Mouse (Mus musculus) left cerebral cortex, postnatal 14 days (tissue): Measurements from ENCODE around the gene Snd1. TPM values are rescaled to one million over a fixed set of nuclear protein-coding genes. Genes with fewer than 3 reads are reported as not detected.

Experiments used
- DNase-seq, 2 experiments: peaks; one replicate each; pipeline ENCODE4 v3.0.0; 2021 to 2022; ENCODE audit warnings: low spot score in 2 of 2, mixed read lengths in 1 of 2
- intact Hi-C: fragments of 180-260 bp; cut with DNase I; formaldehyde crosslinking; loops from one replicate; pipeline ENCODE4 v1.15.1; 2025
- total RNA-seq, 2 experiments: library from RNA; stranded (reverse); gene quantifications; 2 replicates each; pipeline ENCODE4 v1.2.3; 2021

Gene Snd1
- total RNA-seq, 2 experiments from 2014 or later, result 94.8 to 96.9 TPM

DNA sequence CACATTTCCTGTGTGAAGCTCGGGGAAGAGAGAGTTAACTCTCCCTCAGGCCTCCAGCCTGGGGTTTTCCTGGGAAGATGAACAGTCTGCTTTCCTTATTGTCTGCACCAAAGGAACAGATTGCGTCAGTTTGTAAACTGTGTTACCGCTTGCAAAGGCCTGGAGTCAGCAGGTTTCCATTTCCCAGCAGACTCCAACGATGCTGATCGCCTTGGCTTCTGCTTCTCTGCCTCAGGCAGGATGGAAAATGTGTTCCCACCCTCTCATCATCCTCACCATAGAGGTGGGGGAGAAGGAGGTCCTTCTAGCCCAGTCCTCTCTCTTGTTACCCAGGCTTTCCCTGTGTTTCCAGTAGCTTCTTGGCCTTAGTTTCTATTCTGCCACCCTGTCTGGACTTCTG is 389.7 kb downstream of the Snd1 start:
- intact Hi-C loops, result no loop called here

DNA sequence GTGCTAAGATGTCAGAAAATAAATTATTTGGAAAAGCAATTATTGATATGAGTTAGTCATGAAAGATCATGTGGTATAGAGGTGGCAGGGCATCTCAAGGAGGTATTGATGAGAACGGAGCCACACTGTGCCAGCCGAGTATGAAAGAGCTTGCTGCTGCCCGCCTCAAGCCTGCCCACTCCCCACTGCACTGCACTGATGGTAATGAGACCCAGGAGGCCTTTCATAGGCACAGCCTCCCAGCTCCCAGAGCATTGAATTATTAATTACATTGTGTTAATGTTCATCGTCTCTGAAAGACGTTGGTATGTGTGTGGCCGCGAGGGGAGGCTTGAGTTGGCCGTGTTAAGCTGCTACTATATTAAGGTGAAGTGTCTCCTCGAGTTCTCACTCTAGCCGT is 390.2 kb downstream of the Snd1 start:
- no peak for DNase-seq
- intact Hi-C loops, result no loop called here

More for the DNA sequence above, 389.7 kb downstream of the Snd1 start:
- DNase-seq, result peak; percentile 45 to 51

DNA sequence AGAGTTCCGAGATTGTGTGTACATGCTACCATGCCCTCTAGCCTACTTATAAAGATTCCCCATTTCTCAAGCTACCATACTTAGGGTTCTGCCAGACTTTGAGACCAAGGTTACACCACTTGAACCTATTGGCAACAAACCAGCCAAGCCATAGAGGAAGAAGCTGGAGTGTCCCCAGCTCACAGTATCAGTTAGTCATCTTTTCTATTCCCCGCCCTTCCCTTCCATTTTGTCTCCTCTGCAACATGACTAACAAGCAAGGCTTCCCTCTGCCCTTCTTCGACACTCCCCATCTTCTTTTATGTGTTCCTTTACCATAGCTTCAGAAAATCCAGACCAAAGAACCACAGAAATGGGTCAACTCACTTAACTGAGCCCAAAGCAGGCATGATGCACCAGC is 391.3 kb downstream of the Snd1 start:
- no peak for DNase-seq
- intact Hi-C loops, result no loop called here

GRCm38 (mm10) chr6:28867516-28868251 is 392.7 kb downstream of the Snd1 start:
- intact Hi-C loops, result no loop called here
- no peak for DNase-seq

- DNase-seq, result peak in 1 of 2 experiments; percentile 68
- intact Hi-C loops, result no loop called here
Measured at GRCm38 (mm10) chr6:28871725-28872420, 396.9 kb downstream of the Snd1 start.

GRCm38 (mm10) chr6:28872421-28872795 is 397.5 kb downstream of the Snd1 start:
- no peak for DNase-seq
- intact Hi-C loops, result no loop called here

DNA sequence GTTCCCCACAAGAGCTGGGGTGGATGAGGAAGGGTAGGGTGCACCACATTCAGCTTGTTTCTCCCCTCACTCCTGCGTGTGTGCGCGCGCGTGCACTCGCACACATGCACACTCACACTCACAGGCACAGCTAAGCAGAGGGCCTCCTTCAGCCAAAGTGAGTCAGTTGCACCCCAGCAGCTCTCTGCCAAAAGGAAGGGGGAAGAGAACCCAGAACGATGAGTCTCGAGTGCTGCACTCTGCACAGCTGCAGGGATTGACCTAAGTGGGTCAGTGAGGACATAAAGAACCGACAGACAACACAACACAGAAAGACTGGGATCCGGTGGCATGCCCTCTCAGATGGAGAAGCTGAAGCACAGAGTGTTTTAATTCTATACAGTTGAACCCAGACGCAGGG is 399.1 kb downstream of the Snd1 start:
- intact Hi-C loops, result no loop called here
- no peak for DNase-seq

DNA sequence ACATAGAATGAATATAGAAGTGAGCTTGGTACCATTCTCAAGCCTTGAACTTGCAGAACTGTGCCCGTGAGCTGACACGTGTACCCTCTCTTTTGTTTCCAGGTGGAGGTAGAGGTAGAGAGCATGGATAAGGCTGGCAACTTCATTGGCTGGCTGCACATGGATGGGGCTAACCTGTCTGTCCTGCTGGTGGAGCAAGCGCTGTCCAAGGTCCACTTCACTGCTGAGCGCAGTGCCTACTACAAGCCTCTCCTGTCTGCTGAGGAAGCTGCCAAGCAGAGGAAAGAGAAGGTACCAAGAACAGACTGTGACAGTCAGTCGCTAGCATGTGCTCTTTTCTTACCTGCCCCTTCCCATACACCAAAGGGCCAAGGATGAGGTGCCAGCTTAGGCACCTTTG is 399.8 kb downstream of the Snd1 start:
- intact Hi-C loops, result no loop called here
- DNase-seq, result no peak

GRCm38 (mm10) chr6:28875333-28875732 is 400.4 kb downstream of the Snd1 start:
- intact Hi-C loops, result no loop called here

GRCm38 (mm10) chr6:28876492-28876891 is 401.6 kb downstream of the Snd1 start:
- no peak for DNase-seq
- intact Hi-C loops, result no loop called here

More at GRCm38 (mm10) chr6:28875333-28875732, 400.4 kb downstream of the Snd1 start:
- no peak for DNase-seq

DNA sequence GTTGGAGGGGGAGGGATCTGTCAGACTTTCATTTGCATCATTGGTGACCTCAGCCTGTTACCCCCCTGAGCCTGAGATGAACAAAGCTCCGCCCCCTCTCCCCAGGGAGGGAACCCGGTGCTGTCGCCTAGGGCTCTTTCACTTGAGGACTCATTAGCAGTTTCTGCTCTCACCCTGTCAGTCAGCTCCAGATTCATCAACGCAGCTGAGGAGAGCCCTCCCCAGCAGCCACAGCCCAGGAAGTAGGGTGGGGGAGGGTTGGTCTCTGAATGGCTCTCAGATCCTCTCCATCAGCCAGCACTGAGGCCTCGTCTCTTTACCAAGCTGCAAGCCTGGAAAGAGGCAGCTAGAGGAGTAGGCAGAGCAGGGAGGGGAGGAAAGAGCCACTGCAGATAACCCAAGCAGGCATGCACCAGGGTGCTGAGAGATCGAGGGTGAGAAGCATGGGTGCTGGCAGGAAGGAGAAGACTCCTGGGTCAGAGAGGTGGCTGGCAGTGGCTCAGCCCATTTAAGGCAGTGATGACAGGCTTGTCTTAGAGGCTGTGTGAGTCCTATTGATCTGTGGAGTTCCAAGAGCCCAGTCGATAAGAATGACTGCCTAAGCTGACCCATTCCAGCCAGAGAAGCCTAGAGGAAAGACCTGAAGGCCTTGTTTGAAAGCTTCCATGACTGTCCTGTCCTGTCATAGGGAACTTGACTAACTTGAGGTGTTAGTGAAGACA is 403.2 kb downstream of the Snd1 start:
- intact Hi-C loops, result no loop called here
- DNase-seq, result peak; percentile 39 to 59

- intact Hi-C loops, result no loop called here
- DNase-seq, result no peak
Measured at GRCm38 (mm10) chr6:28879315-28879714, 404.4 kb downstream of the Snd1 start.

DNA sequence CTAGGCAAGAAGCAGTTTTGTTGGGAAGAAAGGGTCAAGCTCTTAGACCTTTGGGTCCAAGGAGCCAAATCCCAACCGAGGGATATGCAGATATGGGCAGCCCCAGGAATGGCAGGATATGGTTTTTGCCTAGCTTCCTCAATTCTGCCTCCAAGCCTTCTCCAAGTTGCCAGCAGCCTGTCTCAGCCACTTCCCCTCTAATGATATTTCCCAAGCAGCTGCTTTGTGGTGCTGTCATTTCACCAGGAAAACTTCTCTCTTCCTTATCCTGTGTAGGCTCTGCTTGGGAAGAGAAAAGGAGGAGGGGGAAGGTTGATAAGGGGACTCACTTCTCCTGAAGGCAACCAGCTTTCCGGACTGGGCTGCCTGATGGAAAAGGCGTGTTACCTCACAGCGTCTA is 406.0 kb downstream of the Snd1 start:
- no peak for DNase-seq
- intact Hi-C loops, result no loop called here

DNA sequence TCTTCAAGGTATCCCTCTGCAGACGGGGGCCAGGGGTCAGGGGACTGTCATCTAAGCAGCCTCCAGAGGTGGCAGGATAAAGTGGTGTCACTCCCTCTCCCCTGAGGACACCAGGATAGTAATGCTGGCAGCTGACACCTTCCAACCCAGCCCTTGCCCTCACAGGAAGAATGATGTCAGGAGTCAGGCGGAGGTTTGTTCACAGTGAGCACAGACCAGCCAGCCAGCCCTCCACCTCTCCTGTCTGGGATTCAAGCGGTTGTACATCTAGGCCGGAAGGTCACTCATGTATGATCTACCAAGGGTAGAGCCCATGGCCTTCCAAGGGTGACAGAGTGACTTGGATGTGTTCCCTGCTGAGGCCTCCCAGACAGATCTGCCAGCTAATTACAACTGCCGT is 408.6 kb downstream of the Snd1 start:
- no peak for DNase-seq
- intact Hi-C loops, result no loop called here

DNA sequence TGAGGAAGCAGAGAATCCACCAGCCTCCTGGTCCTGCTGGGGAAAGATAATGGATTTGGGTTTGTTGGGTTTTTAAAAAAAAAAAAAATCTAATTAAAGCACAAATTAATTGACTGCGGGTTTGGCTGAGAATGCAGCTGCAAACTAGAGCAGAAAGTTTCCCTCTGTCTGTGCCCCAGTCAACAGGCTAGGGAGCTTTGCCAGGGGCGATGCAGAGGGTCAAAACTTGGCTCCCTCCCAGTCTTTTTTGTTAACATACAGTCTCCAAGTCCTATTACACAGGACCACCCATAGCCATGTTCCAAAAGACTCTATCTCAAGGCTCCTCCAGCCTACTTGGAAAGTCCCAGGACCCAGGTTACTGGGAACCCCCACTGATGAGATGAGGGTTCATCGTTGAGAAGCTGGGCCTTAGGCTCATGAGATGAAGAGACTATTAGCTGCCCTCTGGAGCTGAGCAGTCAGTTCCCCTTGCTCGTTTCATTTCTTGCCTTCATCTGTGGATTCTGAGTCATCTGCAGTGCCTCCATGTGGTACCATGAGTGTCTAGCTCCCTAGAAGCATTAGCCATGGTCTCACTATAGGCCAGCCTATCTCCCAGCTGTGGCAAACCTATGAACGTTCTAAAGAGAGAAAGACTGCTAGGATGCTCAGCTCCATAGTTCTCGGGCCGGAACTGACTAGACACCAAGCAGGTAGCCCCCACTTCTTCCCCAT is 411.9 kb downstream of the Snd1 start:
- no peak for DNase-seq
- intact Hi-C loops, result no loop called here

DNA sequence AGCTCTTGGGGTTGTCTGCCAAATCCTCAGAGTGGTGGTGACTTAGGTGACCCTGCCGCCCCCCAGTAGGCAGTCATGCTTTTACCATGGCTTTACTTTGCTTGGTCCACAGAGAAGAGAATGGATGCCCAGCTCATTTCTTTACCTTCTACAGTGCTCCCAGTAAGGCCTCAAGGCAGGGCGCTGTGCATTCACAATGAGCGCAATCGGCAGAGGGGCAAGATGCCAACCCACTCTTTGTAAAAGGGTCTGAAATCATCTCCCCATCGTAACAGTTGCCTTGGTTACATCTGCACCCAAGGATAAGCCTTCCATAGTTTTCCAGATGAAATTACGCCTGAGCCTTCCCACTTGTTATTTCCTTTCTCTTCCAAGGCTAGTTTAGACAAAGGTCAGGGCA is 415.5 kb downstream of the Snd1 start:
- DNase-seq, result peak; percentile 58 to 68
- intact Hi-C loops, result no loop called here

- no peak for DNase-seq
- intact Hi-C loops, result no loop called here
Measured at GRCm38 (mm10) chr6:28891480-28891879, 416.5 kb downstream of the Snd1 start.

- no peak for DNase-seq
- intact Hi-C loops, result no loop called here
Measured at GRCm38 (mm10) chr6:28895004-28895515, 420.1 kb downstream of the Snd1 start.

GRCm38 (mm10) chr6:28895726-28896125 is 420.8 kb downstream of the Snd1 start:
- DNase-seq, result no peak
- intact Hi-C loops, result no loop called here
